Mouse (Mus musculus) hindbrain, embryonic 16.5 days (tissue): ENCODE results near the gene Aqp9. TPM values are rescaled to one million over a fixed set of nuclear protein-coding genes. Genes with fewer than 3 reads are reported as not detected.
A peak's percentile ranks its signal among the peaks of the same experiment; 100 is the strongest.

Experiments
- ATAC-seq: fragments of 200-750 bp; cut with Nextera tagmentation; 2 replicates; pipeline ENCODE4 v1.8.0; 2017; ENCODE audit warnings: moderate TSS enrichment, moderate library complexity
- H3K27ac ChIP-seq: fragments of 300-500 bp; sonication (generic); 2 replicates; pipeline ENCODE4 v1.5.1; 2014; ENCODE audit warnings: low read depth, mild to moderate bottlenecking, control low read depth, low read length, moderate library complexity
- H3K27me3 ChIP-seq: fragments of 300-500 bp; sonication (generic); replicated peaks from 2 replicates; pipeline ENCODE4 v1.6.1; 2014; ENCODE audit warnings: low read length; ENCODE audit not compliant: control insufficient read depth, insufficient read depth
- H3K36me3 ChIP-seq: fragments of 300-500 bp; sonication (generic); 2 replicates; pipeline ENCODE4 v1.6.1; 2014; ENCODE audit warnings: mild to moderate bottlenecking, low read length, moderate library complexity, mixed read lengths; ENCODE audit not compliant: control insufficient read depth, insufficient read depth
- H3K4me1 ChIP-seq: fragments of 300-500 bp; sonication (generic); 2 replicates; pipeline ENCODE4 v1.6.1; 2014; ENCODE audit warnings: low read depth, low read length; ENCODE audit not compliant: control insufficient read depth, insufficient read depth
- H3K4me2 ChIP-seq: fragments of 300-500 bp; sonication (generic); 2 replicates; pipeline ENCODE4 v1.6.1; 2014; ENCODE audit warnings: mild to moderate bottlenecking, low read length, control low read depth, moderate library complexity
- H3K4me3 ChIP-seq: fragments of 300-500 bp; sonication (generic); 2 replicates; pipeline ENCODE4 v1.5.1; 2014; ENCODE audit warnings: mild to moderate bottlenecking, low read length, control low read depth, moderate library complexity
- H3K9ac ChIP-seq: fragments of 300-500 bp; sonication (generic); 2 replicates; pipeline ENCODE4 v1.6.1; 2014; ENCODE audit warnings: low read depth, mild to moderate bottlenecking, control low read depth, low read length, moderate library complexity
- H3K9me3 ChIP-seq: fragments of 300-500 bp; sonication (generic); 2 replicates; pipeline ENCODE4 v1.6.1; 2014; ENCODE audit warnings: mild to moderate bottlenecking, low read length, moderate library complexity; ENCODE audit not compliant: control insufficient read depth
- WGBS: fragments of 180-500 bp; shearing (Covaris S2); extraction: QIAGEN DNeasy Blood & Tissue Kit; methylation state at CpG from one replicate; pipeline ENCODE4 v1.1.7; 2014; 5-methylcytosine and 5-hydroxymethylcytosine counted together
- polyA plus RNA-seq: library from polyadenylated mRNA; unstranded; fragments of >200 nt; fragmentation: Nextera tagmentation; extraction: Ambion mirVana; gene quantifications from 2 replicates; pipeline ENCODE4 v1.2.1, GENCODE M21; 2015

The Aqp9 gene
- polyA plus RNA-seq, 1 experiment from 2014 or later: 1.9 TPM

GRCm38 (mm10) chr9:71174316-71174975 lies 6.0 kb upstream of the Aqp9 start:
- no peaks in the 10 kb centered on the region for H3K36me3 ChIP-seq
- H3K4me2 ChIP-seq: no peak overlapping the region
- H3K4me3 ChIP-seq: no peak overlapping the region
- H3K27ac ChIP-seq: no peak overlapping the region
- no peaks in the 10 kb centered on the region for H3K4me1 ChIP-seq
- no peak for ATAC-seq
- no peaks in the 10 kb centered on the region for H3K27me3 ChIP-seq
- no peak overlapping the region for H3K9ac ChIP-seq
- no peaks in the 10 kb centered on the region for H3K9me3 ChIP-seq
- 85% methylated on average over 5 of the region's 5 CpGs for WGBS

GRCm38 (mm10) chr9:71173533-71173932 lies 5.1 kb upstream of the Aqp9 start:
- Histone ChIP-seq H3K9me3 (no peaks in the 10 kb centered on the region), H3K4me2 (no peak overlapping the region), H3K36me3 (no peaks in the 10 kb centered on the region), H3K4me1 (no peaks in the 10 kb centered on the region), H3K9ac (no peak overlapping the region), H3K4me3 (no peak overlapping the region), H3K27me3 (no peaks in the 10 kb centered on the region), H3K27ac (no peak overlapping the region)
- no peak for ATAC-seq
- 68% methylated on average over 9 of the region's 9 CpGs for WGBS

DNA sequence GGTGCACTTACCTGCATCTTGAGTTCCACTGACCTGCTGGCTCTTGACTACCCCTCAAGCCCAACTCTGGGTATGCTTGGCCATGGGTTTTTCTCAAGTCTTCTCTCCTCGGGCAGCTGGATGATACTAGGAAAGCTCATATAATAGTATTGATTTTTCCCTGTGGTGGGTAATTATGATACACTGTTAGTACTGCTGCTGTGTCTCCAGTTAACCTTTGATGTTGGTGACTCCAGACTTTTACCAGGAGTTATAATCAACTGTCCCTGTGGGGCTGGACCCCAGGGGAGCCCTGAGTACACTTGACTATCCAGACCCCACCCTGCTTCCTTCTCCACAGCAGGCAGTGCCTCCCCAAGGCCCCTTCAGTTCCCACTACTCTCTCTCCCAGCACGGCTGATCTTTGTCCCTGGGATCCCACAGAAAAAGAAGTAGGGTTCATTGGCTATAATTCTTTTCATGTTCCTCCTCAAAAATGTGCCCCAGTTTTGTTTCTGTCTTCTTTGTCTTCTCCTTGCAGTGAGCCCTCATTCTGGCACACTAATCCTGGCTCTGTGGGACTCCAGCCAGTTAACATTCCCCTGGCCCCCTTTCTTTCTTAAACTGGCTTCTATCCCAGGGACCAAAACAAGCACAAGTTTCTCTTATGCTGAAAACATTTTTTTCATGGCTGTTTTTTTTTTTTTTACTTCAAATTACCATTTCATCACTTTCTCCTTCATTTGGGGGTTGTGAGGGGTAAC lies 838 bp downstream of the Aqp9 start:
- Histone ChIP-seq H3K4me3 (no peak overlapping the region), H3K4me2 (no peak overlapping the region), H3K27me3 (no peaks in the 10 kb centered on the region), H3K9ac (no peak overlapping the region), H3K4me1 (no peaks in the 10 kb centered on the region), H3K36me3 (no peaks in the 10 kb centered on the region), H3K9me3 (no peaks in the 10 kb centered on the region), H3K27ac (peak overlapping the region; percentile 67)
- 0 out of 2 replicates have a peak, but pooled peaks have one; percentile 52 for ATAC-seq
- 25% methylated on average over 2 of the region's 2 CpGs for WGBS

- no peak overlapping the region for H3K4me3 ChIP-seq
- H3K27ac ChIP-seq: peak overlapping the region; percentile 67
- ATAC-seq: no peak
- no peaks in the 10 kb centered on the region for H3K27me3 ChIP-seq
- H3K9me3 ChIP-seq: no peaks in the 10 kb centered on the region
- H3K9ac ChIP-seq: no peak overlapping the region
- no peaks in the 10 kb centered on the region for H3K4me1 ChIP-seq
- H3K4me2 ChIP-seq: no peak overlapping the region
- WGBS: 45% methylated on average over 5 of the region's 5 CpGs
- H3K36me3 ChIP-seq: no peaks in the 10 kb centered on the region
These were observed 1.5 kb downstream of the Aqp9 start for GRCm38 (mm10) chr9:71166871-71167465.

GRCm38 (mm10) chr9:71166019-71166705 lies 2.3 kb downstream of the Aqp9 start:
- WGBS: 95% methylated on average over 5 of the region's 5 CpGs
- Histone ChIP-seq H3K4me3 (no peak overlapping the region), H3K4me2 (no peak overlapping the region), H3K36me3 (no peaks in the 10 kb centered on the region), H3K27ac (no peak overlapping the region), H3K9ac (no peak overlapping the region), H3K27me3 (no peaks in the 10 kb centered on the region), H3K9me3 (no peaks in the 10 kb centered on the region), H3K4me1 (no peaks in the 10 kb centered on the region)
- no peak for ATAC-seq

DNA sequence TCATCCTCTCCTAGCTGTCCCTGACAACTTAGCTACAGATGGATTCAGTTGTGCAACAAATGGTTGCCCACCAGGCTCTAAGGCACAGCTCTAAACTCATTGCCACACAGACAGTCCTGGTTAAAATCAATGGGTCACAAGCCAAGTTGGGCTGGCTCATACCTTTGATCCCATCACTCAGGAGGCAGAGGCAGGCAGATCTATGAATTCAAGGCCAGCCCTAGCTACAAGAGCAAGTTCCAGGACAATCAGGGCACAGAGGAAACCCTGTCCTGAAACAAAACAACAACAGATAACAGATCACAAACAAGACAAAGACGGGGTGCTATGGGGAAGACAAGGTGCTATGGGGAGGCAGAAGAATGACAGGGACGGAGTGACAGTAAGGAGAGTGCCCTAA lies 3.0 kb downstream of the Aqp9 start:
- Histone ChIP-seq H3K4me2 (no peak overlapping the region), H3K9ac (no peak overlapping the region), H3K4me1 (no peaks in the 10 kb centered on the region), H3K36me3 (no peaks in the 10 kb centered on the region), H3K9me3 (no peaks in the 10 kb centered on the region), H3K4me3 (no peak overlapping the region), H3K27me3 (no peaks in the 10 kb centered on the region), H3K27ac (no peak overlapping the region)
- ATAC-seq: no peak
- WGBS: 97% methylated on average over 2 of the region's 2 CpGs

DNA sequence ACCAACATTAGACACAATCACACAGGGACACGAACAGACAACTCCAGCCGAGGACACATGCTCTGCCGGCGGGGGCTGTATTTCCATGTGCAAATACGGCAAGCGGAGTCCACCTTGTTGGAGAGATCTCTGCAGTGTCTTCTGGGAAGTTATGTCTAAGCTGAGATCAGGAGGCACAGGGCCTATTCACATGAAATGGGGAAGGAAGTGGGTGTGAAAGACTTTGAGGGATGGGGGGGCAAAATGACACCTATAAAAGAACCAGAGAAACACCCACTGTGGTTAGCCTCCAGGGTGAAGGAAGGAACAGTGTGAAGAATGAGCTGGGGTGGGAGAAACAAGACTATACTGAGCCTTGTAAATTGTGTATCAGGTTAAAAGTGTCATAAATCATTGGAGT lies 3.4 kb downstream of the Aqp9 start:
- Histone ChIP-seq H3K27ac (no peak overlapping the region), H3K36me3 (no peaks in the 10 kb centered on the region), H3K27me3 (no peaks in the 10 kb centered on the region), H3K4me2 (no peak overlapping the region), H3K9ac (no peak overlapping the region), H3K9me3 (no peaks in the 10 kb centered on the region), H3K4me1 (no peaks in the 10 kb centered on the region), H3K4me3 (no peak overlapping the region)
- 89% methylated on average over 6 of the region's 6 CpGs for WGBS
- ATAC-seq: no peak

DNA sequence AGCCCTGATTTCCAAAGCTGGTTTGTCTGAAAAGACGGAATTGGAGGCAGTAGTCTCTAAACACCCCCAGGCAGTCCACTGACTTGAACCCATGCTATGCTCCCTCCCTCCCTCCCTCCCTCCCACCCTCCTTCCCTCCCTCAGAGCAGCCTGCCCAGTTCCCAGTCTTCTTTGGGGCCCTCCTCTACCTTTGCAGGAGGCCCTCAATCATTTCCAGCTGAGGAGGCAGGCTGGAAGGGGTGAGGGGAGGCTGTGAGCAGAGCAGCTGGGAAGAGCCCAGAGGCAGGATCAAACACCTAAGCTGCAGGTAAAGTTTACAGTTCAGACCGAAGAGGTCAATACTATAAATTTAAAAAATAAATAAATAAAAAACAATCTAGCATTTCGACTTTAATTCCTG lies 4.1 kb downstream of the Aqp9 start:
- H3K4me2 ChIP-seq: no peak overlapping the region

More for the DNA sequence above, 4.1 kb downstream of the Aqp9 start:
- 90% methylated on average over 3 of the region's 3 CpGs for WGBS
- H3K27ac ChIP-seq: no peak overlapping the region
- H3K9ac ChIP-seq: no peak overlapping the region
- H3K4me3 ChIP-seq: no peak overlapping the region
- no peak for ATAC-seq
- no peaks in the 10 kb centered on the region for H3K9me3 ChIP-seq
- H3K36me3 ChIP-seq: no peaks in the 10 kb centered on the region
- no peaks in the 10 kb centered on the region for H3K27me3 ChIP-seq
- H3K4me1 ChIP-seq: no peaks in the 10 kb centered on the region
